Mouse (Mus musculus) adrenal gland, postnatal 14 days (tissue): Measurements from ENCODE around the gene Gas7. TPM values are rescaled to one million over a fixed set of nuclear protein-coding genes. Genes with fewer than 3 reads are reported as not detected.

Source experiments
- DNase-seq: peaks from one replicate; pipeline ENCODE4 v3.0.0; 2021; ENCODE audit warnings: mixed read lengths
- total RNA-seq: library from RNA; stranded (reverse); gene quantifications from 2 replicates; pipeline ENCODE4 v1.2.3, GENCODE M21; 2021

The Gas7 gene
- total RNA-seq, 1 experiment from 2014 or later = 23.3 TPM

DNA sequence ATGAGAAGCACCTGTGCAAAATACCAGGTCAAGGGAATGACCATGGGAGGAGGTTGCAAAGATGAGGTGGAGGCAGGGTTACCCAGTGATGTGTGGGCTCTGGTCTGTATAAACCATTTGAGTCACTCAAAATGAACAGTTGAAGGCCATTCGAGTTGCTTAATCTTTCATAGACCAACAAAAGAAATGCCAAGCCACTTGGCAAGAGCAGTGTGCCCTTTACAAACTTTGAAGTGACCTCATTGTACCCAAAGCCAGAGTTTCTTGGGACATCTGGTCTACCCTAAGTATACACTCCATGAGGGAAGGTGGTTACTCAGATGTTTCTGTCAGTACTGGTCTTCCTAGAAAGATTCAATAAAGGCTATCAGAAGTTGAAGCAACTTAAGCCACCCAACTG is 80.5 kb downstream of the Gas7 start:
- peak; percentile 65 for DNase-seq

DNA sequence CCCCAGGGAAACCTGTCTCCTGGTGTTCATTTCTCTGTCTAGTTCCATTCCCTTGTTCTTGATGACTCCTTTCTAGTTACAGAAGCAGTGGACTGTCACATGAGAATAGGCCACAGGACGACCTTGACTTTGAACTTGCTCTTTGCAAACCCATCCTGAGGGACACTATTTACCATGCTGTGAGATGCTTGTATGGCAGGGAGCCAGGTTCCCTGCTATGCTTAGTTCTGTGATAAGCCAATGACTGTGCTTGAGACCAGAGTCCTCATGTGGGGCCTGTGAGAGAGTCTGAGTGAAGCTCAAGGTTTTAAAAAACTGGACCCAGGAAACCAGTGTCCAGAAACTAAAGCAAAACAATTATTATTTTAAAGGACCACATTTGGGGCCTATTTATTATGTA is 81.2 kb downstream of the Gas7 start:
- no peak for DNase-seq

GRCm38 (mm10) chr11:67537353-67537752 is 82.1 kb downstream of the Gas7 start:
- DNase-seq = no peak

- no peak for DNase-seq
These were observed 83.3 kb downstream of the Gas7 start for GRCm38 (mm10) chr11:67538557-67538956.

GRCm38 (mm10) chr11:67544656-67545432 is 89.6 kb downstream of the Gas7 start:
- no peak for DNase-seq

DNA sequence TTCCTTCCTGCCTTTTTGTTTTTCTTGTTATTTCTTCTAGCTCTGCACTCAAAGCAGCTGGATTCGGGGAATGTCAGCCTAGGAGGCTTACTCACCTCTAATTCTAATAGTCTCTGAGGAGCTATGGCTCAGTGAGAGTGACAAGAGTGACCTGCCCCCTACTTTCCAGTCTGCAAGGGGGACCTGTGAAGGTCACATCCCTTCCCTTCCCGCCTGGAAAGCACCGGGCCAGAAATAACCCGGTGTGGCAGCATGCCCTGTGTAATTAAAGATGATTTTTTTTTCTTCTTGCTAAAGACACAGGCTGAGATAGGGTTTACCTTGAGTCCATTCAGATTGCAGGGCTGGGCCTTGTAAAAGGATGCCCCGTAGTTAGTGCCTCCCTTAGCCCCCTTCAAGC is 91.3 kb downstream of the Gas7 start:
- DNase-seq = no peak

- no peak for DNase-seq
These were observed 94.1 kb downstream of the Gas7 start for GRCm38 (mm10) chr11:67549306-67549705.

DNA sequence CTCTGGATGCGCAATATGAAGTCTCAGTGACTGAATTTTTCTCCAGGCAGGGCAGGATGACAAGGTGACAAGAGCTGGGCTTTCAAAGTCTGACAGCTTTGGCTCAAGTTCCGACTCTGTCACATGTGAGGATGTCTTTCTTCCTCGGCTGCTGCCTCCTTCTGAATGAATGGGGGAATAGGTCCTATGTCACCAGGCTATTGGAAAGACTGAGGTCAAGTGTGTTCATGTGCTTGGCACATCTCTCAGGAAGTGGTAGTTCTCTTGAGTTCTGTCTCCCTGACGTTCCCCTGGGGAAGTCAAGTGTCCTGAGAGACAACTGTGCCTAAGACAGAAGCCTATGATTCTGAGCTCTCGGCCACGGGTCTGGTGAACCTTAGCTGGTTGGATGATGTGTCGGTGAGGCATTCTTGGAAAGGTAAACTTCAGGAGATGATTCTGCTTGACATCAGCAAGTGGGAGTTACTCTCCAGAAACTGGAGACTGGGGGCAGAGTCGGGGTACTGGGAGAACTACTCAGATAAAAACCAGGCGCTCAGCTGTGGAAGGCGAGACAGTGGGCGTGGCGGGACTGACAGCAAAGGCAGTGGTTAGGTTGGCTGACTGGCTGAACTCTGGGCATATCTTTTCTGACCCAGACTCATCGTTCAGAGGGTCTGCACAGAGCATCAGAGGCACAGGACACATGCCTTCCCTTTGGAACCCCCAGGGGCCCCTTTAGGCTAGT is 94.7 kb downstream of the Gas7 start:
- no peak for DNase-seq

DNA sequence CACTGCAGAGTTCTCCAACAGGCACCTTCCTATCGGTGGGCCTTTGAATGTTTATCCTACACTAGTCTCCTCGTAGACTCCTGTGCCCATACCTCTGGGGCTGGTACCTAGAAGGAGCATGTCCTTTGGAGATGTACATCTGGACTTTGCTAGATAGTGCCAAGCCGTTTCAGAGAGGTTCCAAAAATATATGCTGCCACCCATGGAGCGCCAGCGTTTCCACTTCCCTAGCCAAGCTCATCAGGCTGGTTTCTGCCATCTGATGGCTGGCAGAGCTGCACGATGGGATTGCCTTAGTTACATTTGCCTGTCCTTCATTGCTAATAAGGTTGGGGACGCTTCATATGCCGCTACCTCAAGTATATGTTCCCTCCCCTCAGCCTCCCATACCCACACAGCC is 97.2 kb downstream of the Gas7 start:
- no peak for DNase-seq

GRCm38 (mm10) chr11:67554276-67554675 is 99.0 kb downstream of the Gas7 start:
- no peak for DNase-seq

GRCm38 (mm10) chr11:67556360-67556759 is 101.1 kb downstream of the Gas7 start:
- DNase-seq = no peak

GRCm38 (mm10) chr11:67558772-67559448 is 103.7 kb downstream of the Gas7 start:
- DNase-seq = no peak

GRCm38 (mm10) chr11:67559522-67559921 is 104.3 kb downstream of the Gas7 start:
- DNase-seq = no peak

GRCm38 (mm10) chr11:67561631-67562030 is 106.4 kb downstream of the Gas7 start:
- no peak for DNase-seq

DNA sequence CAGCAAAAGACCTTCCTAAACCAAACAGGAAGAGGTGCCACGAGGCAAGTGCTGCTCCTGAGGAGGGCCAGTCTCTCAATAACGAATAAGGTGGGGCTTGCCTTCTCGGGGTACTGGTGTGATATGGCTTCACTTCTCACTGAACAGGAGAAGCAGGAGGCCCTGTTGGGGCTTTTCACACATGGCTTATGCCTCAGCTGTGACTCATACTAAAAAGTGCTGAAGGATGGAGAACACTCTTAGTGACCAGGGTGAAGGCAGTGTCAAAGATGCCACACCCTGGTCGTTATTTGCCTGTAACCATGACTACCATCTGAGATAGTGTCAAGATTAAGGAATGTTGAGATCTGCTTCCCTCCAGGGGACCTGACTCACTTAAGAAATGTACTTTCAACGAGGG is 107.9 kb downstream of the Gas7 start:
- DNase-seq = no peak

- DNase-seq = no peak
These were observed 108.9 kb downstream of the Gas7 start for GRCm38 (mm10) chr11:67564003-67564637.

DNA sequence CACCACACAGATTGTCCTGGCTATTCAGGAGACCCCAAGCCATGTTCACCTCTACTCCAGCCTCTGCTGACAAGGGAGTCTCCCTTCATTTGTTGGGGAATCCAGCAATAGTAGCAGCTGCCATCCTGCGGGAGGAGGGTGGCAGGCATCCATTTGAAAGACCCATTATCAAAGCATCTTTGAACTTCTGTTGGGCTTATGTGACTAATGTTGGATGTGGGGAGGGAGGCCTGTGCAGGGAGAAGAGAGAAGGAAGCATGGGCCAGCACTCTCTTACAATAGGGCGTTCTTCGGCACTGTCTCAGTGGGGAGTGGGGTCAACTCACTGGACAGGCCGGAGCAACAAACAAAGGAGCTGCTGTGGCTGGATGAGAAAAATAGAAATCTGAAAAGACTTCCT is 110.3 kb downstream of the Gas7 start:
- no peak for DNase-seq

DNA sequence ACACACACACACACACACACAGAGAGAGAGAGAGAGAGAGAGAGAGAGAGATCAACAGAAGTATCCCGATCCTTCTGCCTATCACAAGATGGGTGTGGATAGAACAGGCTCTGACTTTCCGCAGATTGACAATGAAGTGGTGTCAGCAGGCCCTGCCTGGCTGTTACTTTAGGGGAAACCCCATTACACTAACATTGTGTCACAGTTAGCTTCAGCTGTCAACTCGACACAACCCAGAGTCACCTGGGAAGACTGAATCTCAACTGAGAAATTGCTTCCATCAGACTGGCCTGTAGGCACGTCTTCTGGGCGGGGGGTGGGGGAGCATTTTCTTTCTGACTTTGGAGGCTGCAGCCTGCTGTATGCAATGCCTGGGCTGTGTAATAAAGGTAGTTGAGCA is 111.5 kb downstream of the Gas7 start:
- no peak for DNase-seq

- DNase-seq = peak; percentile 53
These were observed 111.9 kb downstream of the Gas7 start for GRCm38 (mm10) chr11:67567184-67567583.

DNA sequence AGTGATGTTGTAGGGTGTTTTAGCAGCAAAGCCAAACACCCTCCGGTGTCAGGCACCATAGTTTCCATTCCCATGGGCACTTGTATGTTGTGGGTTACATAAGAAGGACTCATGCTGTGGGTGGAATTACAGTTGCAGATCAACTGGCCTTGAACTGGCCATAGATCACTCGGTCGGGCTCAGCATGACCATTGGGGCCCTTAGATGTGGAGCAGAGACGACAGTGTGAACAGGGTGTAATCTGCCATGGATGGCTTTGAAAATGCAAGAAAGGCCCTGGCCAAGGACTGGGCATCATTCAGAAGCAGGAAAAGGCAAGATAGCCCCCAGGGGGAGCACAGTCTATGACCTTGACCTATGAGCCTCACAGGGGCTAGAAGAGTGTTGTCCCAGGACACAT is 112.8 kb downstream of the Gas7 start:
- peak; percentile 48 for DNase-seq

GRCm38 (mm10) chr11:67568815-67569214 is 113.6 kb downstream of the Gas7 start:
- DNase-seq = no peak

DNA sequence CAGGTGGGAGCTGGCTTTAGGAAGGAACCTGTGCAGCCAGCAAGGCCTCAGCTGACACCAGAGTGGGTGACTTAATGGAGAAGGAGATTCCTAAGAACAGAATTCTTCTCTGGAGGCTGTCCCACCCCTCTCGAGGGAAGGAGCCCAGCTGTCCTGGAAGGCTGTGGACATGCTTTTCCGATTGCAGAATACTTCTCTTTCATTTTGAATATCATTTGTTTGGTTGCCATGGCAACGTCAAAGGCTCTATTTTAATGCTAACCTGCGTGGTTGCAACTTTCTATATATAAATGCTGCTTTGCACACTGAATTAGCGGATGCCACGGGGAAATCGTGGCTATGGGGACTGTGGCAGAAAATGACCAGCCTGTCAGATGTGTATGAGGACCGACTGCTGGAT is 115.7 kb downstream of the Gas7 start:
- no peak for DNase-seq

DNA sequence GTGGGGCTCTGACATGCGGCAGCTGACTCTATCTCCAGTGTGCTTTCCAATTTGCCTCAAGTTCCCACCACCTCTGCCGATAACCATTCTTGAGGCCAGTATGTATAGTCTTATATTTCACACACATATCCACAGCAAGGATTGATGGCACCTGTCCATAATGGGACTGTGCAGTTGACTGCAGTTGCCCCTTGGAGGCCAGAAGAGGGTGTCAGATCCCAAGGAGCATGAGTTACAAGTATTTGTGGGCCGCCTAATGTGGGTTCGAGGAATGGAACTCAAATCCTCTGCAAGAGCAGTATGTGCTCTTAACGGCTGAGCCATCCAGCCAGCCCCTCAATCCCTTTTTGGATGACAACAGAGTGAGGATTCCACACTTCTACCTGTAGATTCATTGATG is 119.1 kb downstream of the Gas7 start:
- no peak for DNase-seq
